ENCODE assay signal across 9 mouse cellular contexts in the genomic region with DNA sequence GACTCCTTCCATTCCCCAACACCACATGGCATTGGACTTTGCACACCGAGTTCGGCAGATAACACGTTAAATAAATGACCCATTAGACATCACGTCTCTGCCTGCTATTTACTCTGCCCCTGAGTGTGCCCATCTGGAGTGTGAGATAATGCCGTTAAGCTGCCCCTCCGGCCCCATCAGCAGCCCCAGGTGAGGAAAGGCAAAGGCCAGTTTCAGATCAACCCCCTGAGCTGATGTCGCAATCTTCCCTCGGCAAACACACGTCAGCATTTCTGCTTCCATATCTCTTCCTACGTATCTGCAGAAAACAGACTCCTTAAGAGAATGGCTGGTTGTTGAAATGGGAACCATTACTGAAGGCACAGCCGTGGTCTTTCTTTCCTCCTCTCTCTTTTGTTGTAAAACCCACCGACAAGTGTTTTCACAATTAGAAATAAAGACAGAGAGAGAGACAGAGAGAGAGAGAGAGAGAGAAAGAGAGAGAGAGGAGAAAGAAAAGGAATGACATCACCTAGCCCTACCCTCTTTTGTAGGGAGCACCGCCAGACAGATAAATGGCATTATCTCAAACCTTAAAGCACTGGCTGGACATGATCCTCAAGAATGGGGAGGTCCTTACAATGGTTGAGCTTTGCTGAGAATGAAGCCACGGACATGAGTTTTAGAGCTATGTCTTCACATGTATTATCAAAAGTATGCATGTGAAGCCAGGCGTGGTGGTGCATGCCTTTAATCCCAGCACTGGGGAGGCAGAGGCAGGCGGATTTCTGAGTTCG. TPM values are rescaled to one million over a fixed set of nuclear protein-coding genes. Genes with fewer than 3 reads are reported as not detected.
DNase-seq lines count a peak whose midpoint lies in the region; ATAC-seq lines count a peak whose summit lies in the region.
"Had no signal": no experiment of that assay in that cellular context is flagged by ENCODE, and none has a peak within 500 bp of the region (broad histone marks: within the 10 kb centered on the region; RNA-seq: fewer than 3 reads in every experiment).

No protein-coding gene starts in this region.

- peak overlapping the region; percentile 67 for H3K27ac ChIP-seq in heart, embryonic 10.5 days
- H3K27ac ChIP-seq in neural tube, embryonic 15.5 days (replicated peaks) = no peak overlapping the region

- DNase-seq in heart, embryonic 10.5 days (ENCODE audit: low spot score) = peak; percentile 95
- no peak for DNase-seq in heart, postnatal 14 days
- peak; percentile 18 for DNase-seq in heart, postnatal 4 days
- DNase-seq in kidney, postnatal 36 days = peak; percentile 44 to 46
- no peak for DNase-seq in ovary, postnatal 10 days (ENCODE audit: low spot score)
- DNase-seq in cerebellum, adult 9-11 months = no peak
- no peak for DNase-seq in left cerebral cortex, postnatal 25 days (ENCODE audit: low spot score in 2 of 2)

- WGBS in heart, embryonic 10.5 days = 30% methylated on average over 17 of the region's 17 CpGs
- 67% methylated on average over 17 of the region's 17 CpGs for WGBS in neural tube, embryonic 15.5 days

- intact Hi-C loops in heart, postnatal 14 days (cut with DNase I) = no loop called here
- intact Hi-C loops in left cerebral cortex, postnatal 25 days (cut with DNase I) = no loop called here

- peak overlapping the region; percentile 27; the same call in 1 of the 2 replicates for H3K4me2 ChIP-seq in neural tube, embryonic 15.5 days

- H3K4me3 ChIP-seq in heart, embryonic 10.5 days = peak overlapping the region; percentile 41; the same call in 1 of the 2 replicates
- H3K4me3 ChIP-seq in neural tube, embryonic 15.5 days (replicated peaks) = no peak overlapping the region

- no peaks in the 10 kb centered on the region for H3K9me3 ChIP-seq in heart, embryonic 10.5 days
- H3K9me3 ChIP-seq in neural tube, embryonic 15.5 days (replicated peaks) = no peaks in the 10 kb centered on the region

- H3K9ac ChIP-seq in neural tube, embryonic 15.5 days (replicated peaks) = no peak overlapping the region

- H3K27me3 ChIP-seq in heart, embryonic 10.5 days (ENCODE audit: insufficient read depth, poor library complexity, severe bottlenecking) = no peaks in the 10 kb centered on the region
- no peaks in the 10 kb centered on the region for H3K27me3 ChIP-seq in neural tube, embryonic 15.5 days (replicated peaks)

- peaks cover 30% of the 10 kb centered on the region for H3K4me1 ChIP-seq in heart, embryonic 10.5 days
- H3K4me1 ChIP-seq in neural tube, embryonic 15.5 days = 0 out of 2 replicates have a peak, but pooled peaks cover 4% of the 10 kb centered on the region

- no peak for ATAC-seq in neural tube, embryonic 15.5 days (ENCODE audit: low FRiP score)

- H3K36me3 ChIP-seq in heart, embryonic 10.5 days = no peaks in the 10 kb centered on the region
- H3K36me3 ChIP-seq in neural tube, embryonic 15.5 days = no peaks in the 10 kb centered on the region

RNA-seq across cellular contexts. Expression of a gene that starts 23.2 kb away (rescaled TPM):
- 33.5 and 44.7 TPM in 2 replicates for polyA plus RNA-seq in heart, embryonic 10.5 days (2016; fragmentation: Nextera tagmentation; extraction: Ambion mirVana)
- 10 to 100 TPM; 34.0 to 36.7 TPM for total RNA-seq in heart, postnatal 14 days (2021)
- 10 to 100 TPM; 48.5 to 50.8 TPM for total RNA-seq in heart, postnatal 4 days (2021)
- polyA plus RNA-seq in neural tube, embryonic 15.5 days (2015; fragmentation: Nextera tagmentation; extraction: Ambion mirVana) = 26.6 and 36.5 TPM in 2 replicates
- 10 to 100 TPM; 81.8 to 88.6 TPM for total RNA-seq in left cerebral cortex, postnatal 25 days (2021)

RNA-seq across cellular contexts. Expression of a gene that starts 45.1 kb away (rescaled TPM):
- polyA plus RNA-seq in heart, embryonic 10.5 days (2016; fragmentation: Nextera tagmentation; extraction: Ambion mirVana) = not detected in 2 replicates
- not detected for total RNA-seq in heart, postnatal 14 days (2021)
- not detected for total RNA-seq in heart, postnatal 4 days (2021)
- not detected in 2 replicates for polyA plus RNA-seq in neural tube, embryonic 15.5 days (2015; fragmentation: Nextera tagmentation; extraction: Ambion mirVana)
- total RNA-seq in left cerebral cortex, postnatal 25 days (2021) = not detected
- total RNA-seq: heart, postnatal 36 days had no signal

RNA-seq across cellular contexts. Expression of a gene that starts 47.9 kb away (rescaled TPM):
- not detected in 2 replicates for polyA plus RNA-seq in heart, embryonic 10.5 days (2016; fragmentation: Nextera tagmentation; extraction: Ambion mirVana)
- total RNA-seq in heart, postnatal 14 days (2021) = not detected
- not detected for total RNA-seq in heart, postnatal 4 days (2021)
- polyA plus RNA-seq in neural tube, embryonic 15.5 days (2015; fragmentation: Nextera tagmentation; extraction: Ambion mirVana) = 10.5 TPM in 1 of 2 replicates, not detected in the other
- not detected for total RNA-seq in left cerebral cortex, postnatal 25 days (2021)
- total RNA-seq: heart, postnatal 36 days had no signal

Comparison
In these comparisons a context has a peak if more than half of its experiments do, and no peak if none do; other contexts are left out.
1. DNase-seq: peak in heart, embryonic 10.5 days (single experiment), heart, postnatal 4 days (single experiment) and kidney, postnatal 36 days (2 of 2); none in heart, postnatal 14 days (0 of 2), ovary, postnatal 10 days (single experiment), cerebellum, adult 9-11 months (single experiment) and left cerebral cortex, postnatal 25 days (0 of 2).